Mouse (Mus musculus) brown adipose tissue, adult 24 weeks (tissue): ENCODE measurements at regions not wholly inside any gene's neighbourhood (a gene's known extent, or its start where the extent isn't known, plus 50 kb on each side); places are given as distances from the start of the nearest gene placed in this dataset.

Experiments
- H3K27ac ChIP-seq: fragments of 200-500 bp; replicated peaks from 2 replicates; pipeline ENCODE4 v1.5.1; 2012; ENCODE audit warnings: low read depth, mild to moderate bottlenecking, low read length
- H3K4me1 ChIP-seq: fragments of 200-500 bp; 2 replicates; pipeline ENCODE4 v1.6.1; 2012; ENCODE audit warnings: low read length, mixed read lengths; ENCODE audit not compliant: control insufficient read depth, insufficient read depth, insufficient read length
- H3K4me3 ChIP-seq: fragments of 200-500 bp; 2 replicates; pipeline ENCODE4 v1.5.1; 2012; ENCODE audit warnings: low read depth, mild to moderate bottlenecking, low read length, moderate library complexity; ENCODE audit not compliant: insufficient read depth

GRCm38 (mm10) chr10:56453578-56454069 is 76.5 kb downstream of the Gja1 start:
- Histone ChIP-seq H3K4me1 (peaks cover 4% of the 10 kb centered on the region), H3K27ac (no peak overlapping the region), H3K4me3 (no peak overlapping the region)

- no peak overlapping the region for H3K27ac ChIP-seq
- H3K4me1 ChIP-seq = peaks cover 7% of the 10 kb centered on the region
- H3K4me3 ChIP-seq = no peak overlapping the region
Measured at GRCm38 (mm10) chr10:56455867-56456468, 78.8 kb downstream of the Gja1 start.

GRCm38 (mm10) chr10:56468537-56468936 is 91.4 kb downstream of the Gja1 start:
- peak overlapping the region; percentile 68 for H3K27ac ChIP-seq
- H3K4me3 ChIP-seq = peak overlapping the region; percentile 32
- peaks cover 2% of the 10 kb centered on the region; the same call in 1 of the 2 replicates for H3K4me1 ChIP-seq

GRCm38 (mm10) chr10:56468993-56469712 is 92.0 kb downstream of the Gja1 start:
- H3K27ac ChIP-seq = peak overlapping the region; percentile 68
- H3K4me3 ChIP-seq = peak overlapping the region; percentile 32
- peaks cover 2% of the 10 kb centered on the region; the same call in 1 of the 2 replicates for H3K4me1 ChIP-seq

- no peak overlapping the region for H3K27ac ChIP-seq
- peaks cover 2% of the 10 kb centered on the region; the same call in 1 of the 2 replicates for H3K4me1 ChIP-seq
- no peak overlapping the region for H3K4me3 ChIP-seq
Measured at GRCm38 (mm10) chr10:56469895-56470294, 92.8 kb downstream of the Gja1 start.

- no peaks in the 10 kb centered on the region for H3K4me1 ChIP-seq
- no peak overlapping the region for H3K27ac ChIP-seq
- no peak overlapping the region for H3K4me3 ChIP-seq
Measured at GRCm38 (mm10) chr10:56474951-56475350, 97.8 kb downstream of the Gja1 start.

GRCm38 (mm10) chr10:56482156-56482716 is 105.1 kb downstream of the Gja1 start:
- Histone ChIP-seq H3K27ac (no peak overlapping the region), H3K4me1 (no peaks in the 10 kb centered on the region), H3K4me3 (no peak overlapping the region)

- Histone ChIP-seq H3K4me1 (no peaks in the 10 kb centered on the region), H3K27ac (no peak overlapping the region), H3K4me3 (no peak overlapping the region)
Measured at GRCm38 (mm10) chr10:56484931-56485330, 107.8 kb downstream of the Gja1 start.

- no peak overlapping the region for H3K4me3 ChIP-seq
- H3K27ac ChIP-seq = no peak overlapping the region
Measured at GRCm38 (mm10) chr10:56485746-56486145, 108.6 kb downstream of the Gja1 start.

GRCm38 (mm10) chr10:56486584-56486983 is 109.5 kb downstream of the Gja1 start:
- H3K4me3 ChIP-seq = no peak overlapping the region
- H3K27ac ChIP-seq = no peak overlapping the region
- H3K4me1 ChIP-seq = no peaks in the 10 kb centered on the region

More at GRCm38 (mm10) chr10:56485746-56486145, 108.6 kb downstream of the Gja1 start:
- no peaks in the 10 kb centered on the region for H3K4me1 ChIP-seq

GRCm38 (mm10) chr10:56493461-56493860 is 116.3 kb downstream of the Gja1 start:
- Histone ChIP-seq H3K27ac (no peak overlapping the region), H3K4me3 (no peak overlapping the region), H3K4me1 (no peaks in the 10 kb centered on the region)

GRCm38 (mm10) chr10:56495352-56495751 is 118.2 kb downstream of the Gja1 start:
- peaks cover 2% of the 10 kb centered on the region; the same call in 1 of the 2 replicates for H3K4me1 ChIP-seq
- no peak overlapping the region for H3K4me3 ChIP-seq
- H3K27ac ChIP-seq = no peak overlapping the region

- Histone ChIP-seq H3K27ac (no peak overlapping the region), H3K4me3 (no peak overlapping the region), H3K4me1 (0 out of 2 replicates have a peak, but pooled peaks cover 2% of the 10 kb centered on the region)
Measured at GRCm38 (mm10) chr10:56519041-56519440, 141.9 kb downstream of the Gja1 start.

- Histone ChIP-seq H3K4me3 (no peak overlapping the region), H3K27ac (no peak overlapping the region), H3K4me1 (no peaks in the 10 kb centered on the region)
Measured at GRCm38 (mm10) chr10:56525791-56526190, 148.7 kb downstream of the Gja1 start.

- Histone ChIP-seq H3K4me3 (no peak overlapping the region), H3K27ac (no peak overlapping the region), H3K4me1 (no peaks in the 10 kb centered on the region)
Measured at GRCm38 (mm10) chr10:56537091-56537490, 160.0 kb downstream of the Gja1 start.
